Mouse (Mus musculus): ENCODE measurements around the gene Ctla4. TPM values are rescaled to one million over a fixed set of nuclear protein-coding genes. Genes with fewer than 3 reads are reported as not detected.

Gene Ctla4
- total and polyA plus RNA-seq, 3 experiments, result not detected

GRCm38 (mm10) chr1:60880116-60880867 lies 6.5 kb upstream of the Ctla4 start:
- no peaks in the 10 kb centered on the region for H3K4me1 ChIP-seq (ENCODE audit: control insufficient read depth in 1 of 2, insufficient read depth in 2 of 2, low read length in 2 of 2)
- H3K27me3 ChIP-seq (ENCODE audit: control insufficient read depth in 1 of 2, insufficient read depth in 2 of 2, low read length in 2 of 2), result no peaks in the 10 kb centered on the region
- H3K79me2 ChIP-seq (ENCODE audit: control insufficient read depth, insufficient read depth, low read length, poor library complexity), result no peaks in the 10 kb centered on the region
- DNase-seq (ENCODE audit: low read depth, low spot score), result no peak
- TF ChIP-seq MYB (IDR thresholded peaks at IDR 0.05; ENCODE audit: low read depth, low read length), result no peak
- TF ChIP-seq SMC3 (IDR thresholded peaks at IDR 0.05; ENCODE audit: low read depth, low read length), result no peak
- no peak for TF ChIP-seq NELFE (IDR thresholded peaks at IDR 0.05; ENCODE audit: low read depth, low read length)
- TF ChIP-seq MYC (IDR thresholded peaks at IDR 0.05; ENCODE audit: low read depth, low read length), result no peak
- TF ChIP-seq E2F4 (IDR thresholded peaks at IDR 0.05; ENCODE audit: borderline replicate concordance, low read depth, low read length), result no peak
- no peak for TF ChIP-seq TBP (IDR thresholded peaks at IDR 0.05; ENCODE audit: low read depth, low read length)
- TF ChIP-seq RAD21 (IDR thresholded peaks at IDR 0.05; ENCODE audit: low read depth, low read length), result no peak
- TF ChIP-seq EP300 (IDR thresholded peaks at IDR 0.05; ENCODE audit: low read depth in 1 of 2, low read length in 2 of 2), result 0 out of 4 replicates have a peak, but pooled peaks of 1 of the 2 experiments have one; percentile 5
- H3K27ac ChIP-seq (ENCODE audit: control insufficient read depth, low read depth, low read length), result no peak overlapping the region
- no peaks in the 10 kb centered on the region for H3K36me3 ChIP-seq (ENCODE audit: control insufficient read depth in 1 of 2, insufficient read depth in 2 of 2, low read length in 2 of 2)
- H3K9me3 ChIP-seq (replicated peaks; ENCODE audit: insufficient read depth, low read length), result no peaks in the 10 kb centered on the region
- H3K4me3 ChIP-seq (ENCODE audit: control insufficient read depth in 1 of 2, insufficient read depth in 1 of 2, low read depth in 2 of 2, low read length in 2 of 2), result no peak overlapping the region
- H3K9ac ChIP-seq (ENCODE audit: control insufficient read depth, low read depth, low read length, poor library complexity, severe bottlenecking), result no peak overlapping the region

DNA sequence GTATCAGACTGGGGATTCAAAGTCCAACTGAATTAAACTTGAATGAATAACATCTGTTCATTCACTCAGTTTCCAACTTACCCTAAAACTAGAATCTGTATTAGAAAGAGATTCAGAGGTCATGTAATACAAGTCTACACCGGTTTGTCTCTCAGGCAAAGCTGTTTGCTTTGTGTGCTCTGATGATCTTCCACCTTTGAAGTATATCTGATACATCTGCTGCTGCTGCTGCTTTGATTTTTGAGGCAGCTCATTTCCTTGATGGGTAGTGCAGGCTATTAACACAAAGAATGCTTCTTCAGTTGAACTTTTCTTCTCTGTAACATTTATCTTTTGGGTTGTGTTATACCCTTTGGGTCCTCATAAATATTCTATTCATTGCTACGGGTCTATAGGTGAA lies 4.0 kb upstream of the Ctla4 start:
- H3K27me3 ChIP-seq (ENCODE audit: control insufficient read depth in 1 of 2, insufficient read depth in 2 of 2, low read length in 2 of 2), result no peaks in the 10 kb centered on the region
- DNase-seq (ENCODE audit: low read depth, low spot score), result no peak
- no peak overlapping the region for H3K9ac ChIP-seq (ENCODE audit: control insufficient read depth, low read depth, low read length, poor library complexity, severe bottlenecking)
- H3K4me3 ChIP-seq (ENCODE audit: control insufficient read depth in 1 of 2, insufficient read depth in 1 of 2, low read depth in 2 of 2, low read length in 2 of 2), result no peak overlapping the region
- H3K4me1 ChIP-seq (ENCODE audit: control insufficient read depth in 1 of 2, insufficient read depth in 2 of 2, low read length in 2 of 2), result no peaks in the 10 kb centered on the region
- TF ChIP-seq ELF1 (IDR thresholded peaks at IDR 0.05; ENCODE audit: low read depth, low read length) (no peak), POLR2AphosphoS5 (IDR thresholded peaks at IDR 0.05; ENCODE audit: borderline replicate concordance, low read depth, low read length) (no peak), TBP (IDR thresholded peaks at IDR 0.05; ENCODE audit: low read depth, low read length) (no peak), HCFC1 (IDR thresholded peaks at IDR 0.05; ENCODE audit: low read depth, low read length) (no peak), RAD21 (IDR thresholded peaks at IDR 0.05; ENCODE audit: low read depth, low read length) (no peak), ZNF384 (IDR thresholded peaks at IDR 0.05; ENCODE audit: low read depth, low read length) (no peak), CHD1 (IDR thresholded peaks at IDR 0.05; ENCODE audit: low read depth, low read length) (no peak), NELFE (IDR thresholded peaks at IDR 0.05; ENCODE audit: low read depth, low read length) (no peak), TAL1 (IDR thresholded peaks at IDR 0.05; ENCODE audit: low read length) (no peak), MEF2A (IDR thresholded peaks at IDR 0.05; ENCODE audit: extremely low read depth, insufficient replicate concordance, low read depth, low read length, poor library complexity, severe bottlenecking) (no peak), ZC3H11A (IDR thresholded peaks at IDR 0.05; ENCODE audit: low read depth, low read length) (no peak), SMC3 (IDR thresholded peaks at IDR 0.05; ENCODE audit: low read depth, low read length) (no peak), RCOR1 (IDR thresholded peaks at IDR 0.05; ENCODE audit: low read depth, low read length) (no peak), POLR2AphosphoS2 (IDR thresholded peaks at IDR 0.05; ENCODE audit: low read length) (no peak), CHD2 (IDR thresholded peaks at IDR 0.05; ENCODE audit: low read length) (no peak), TCF12 (IDR thresholded peaks at IDR 0.05; ENCODE audit: low read depth, low read length) (no peak)
- no peak overlapping the region for H3K27ac ChIP-seq (ENCODE audit: control insufficient read depth, low read depth, low read length)
- no peaks in the 10 kb centered on the region for H3K79me2 ChIP-seq (ENCODE audit: control insufficient read depth, insufficient read depth, low read length, poor library complexity)
- H3K36me3 ChIP-seq (ENCODE audit: control insufficient read depth in 1 of 2, insufficient read depth in 2 of 2, low read length in 2 of 2), result no peaks in the 10 kb centered on the region
- no peaks in the 10 kb centered on the region for H3K9me3 ChIP-seq (replicated peaks; ENCODE audit: insufficient read depth, low read length)
